Mouse (Mus musculus): ENCODE measurements around the gene H2al1b. TPM values are rescaled to one million over a fixed set of nuclear protein-coding genes. Genes with fewer than 3 reads are reported as not detected.
"Not testable (repeated sequence)": the region's sequence is repeated elsewhere in the genome, so short reads cannot be mapped to it uniquely, and the experiment has no call there.

H2al1b gene
- not detected in 2 replicates for polyA plus RNA-seq (2012; ENCODE audit: insufficient read depth, insufficient read length, missing spikeins)

DNA sequence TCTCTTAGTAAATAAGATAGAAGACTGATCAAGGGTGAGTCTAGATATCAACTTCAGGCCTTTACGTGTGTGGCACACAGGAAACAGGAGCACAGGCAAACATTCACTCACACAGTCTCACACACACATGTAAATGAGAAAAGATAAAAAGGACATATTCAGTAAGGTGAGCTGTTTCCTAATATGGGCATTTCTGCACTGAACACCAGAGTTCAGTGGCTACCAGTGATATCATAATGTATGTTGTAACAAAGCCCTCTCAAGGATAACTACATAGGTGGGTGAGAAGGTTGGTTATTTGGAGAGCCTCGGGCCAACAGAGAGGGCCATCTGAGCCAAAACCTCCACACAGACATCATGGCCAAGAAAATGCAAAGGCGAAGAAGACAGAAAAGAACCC is at the start of gene H2al1b:
Gene H2al1b (plus strand): TSS at position 301 of the 400 bp plus-strand sequence.
- H3K4me1 ChIP-seq (ENCODE audit: control insufficient read depth, insufficient read depth, low read length); H3K27ac ChIP-seq (ENCODE audit: insufficient read depth, low read depth, low read length); H3K4me3 ChIP-seq (ENCODE audit: insufficient read depth, low read length): not testable (repeated sequence)

DNA sequence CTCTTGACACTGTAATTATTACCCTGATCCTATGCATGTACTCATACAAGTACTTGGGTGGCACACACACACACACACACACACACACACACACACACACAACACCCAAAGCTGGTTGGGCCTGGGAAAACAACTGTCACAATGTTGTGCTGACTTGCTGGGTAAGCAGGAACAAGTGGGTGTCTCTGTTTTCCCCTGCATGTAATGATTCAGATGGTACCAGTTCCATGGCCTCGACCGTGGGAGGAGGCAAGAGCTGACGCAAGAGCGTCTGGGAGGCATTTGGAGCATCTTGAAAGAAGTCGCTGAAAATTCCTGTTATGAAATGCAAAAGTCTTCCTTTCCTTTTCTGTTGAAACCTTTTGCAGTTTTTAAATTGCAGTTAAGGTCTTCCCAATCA is 48.2 kb upstream of the H2al1b start:
- no peak overlapping the region for H3K4me3 ChIP-seq (ENCODE audit: insufficient read depth, low read length)
- H3K27ac ChIP-seq (ENCODE audit: insufficient read depth, low read depth, low read length) = no peak overlapping the region
- TF ChIP-seq CTCF (IDR thresholded peaks at IDR 0.05; ENCODE audit: low read depth, low read length) (no peak), POLR2A (IDR thresholded peaks at IDR 0.05; ENCODE audit: borderline replicate concordance, low read depth, low read length) (no peak)
- no peaks in the 10 kb centered on the region for H3K4me1 ChIP-seq (ENCODE audit: control insufficient read depth, insufficient read depth, low read length)

DNA sequence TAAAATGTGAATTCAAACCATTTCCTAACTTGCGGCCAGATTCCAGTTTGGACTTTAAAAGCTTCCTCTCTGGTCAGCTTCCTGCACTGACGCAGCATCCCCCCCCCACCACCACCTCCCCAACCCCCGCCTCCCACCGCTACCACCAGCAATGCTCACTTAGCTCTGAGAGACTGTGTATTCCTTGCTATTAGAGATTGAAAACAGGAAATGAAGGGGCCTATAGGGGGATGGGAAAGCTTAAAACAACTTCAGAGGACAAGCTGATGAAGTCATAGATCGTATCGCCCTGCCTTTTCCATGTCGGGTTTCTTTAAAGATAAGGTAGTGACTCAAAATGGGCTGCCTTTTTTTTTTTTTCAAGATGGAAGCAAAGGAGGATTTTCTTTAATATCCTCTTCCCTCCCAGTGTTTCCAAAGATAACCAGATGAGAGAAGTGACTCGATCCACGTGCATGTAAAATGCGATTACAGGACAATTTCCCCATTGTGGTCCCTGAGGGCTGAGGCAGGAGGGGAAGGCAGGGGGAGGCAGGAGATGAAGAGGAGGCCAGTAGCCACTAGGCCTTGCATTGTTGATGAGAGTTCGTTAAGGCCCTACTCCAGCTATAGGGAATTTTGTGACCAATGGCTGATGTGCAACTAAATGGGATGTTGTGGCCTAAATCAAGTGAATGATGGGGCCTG is 47.6 kb upstream of the H2al1b start:
- no peaks in the 10 kb centered on the region for H3K4me1 ChIP-seq (ENCODE audit: control insufficient read depth, insufficient read depth, low read length)
- H3K27ac ChIP-seq (ENCODE audit: insufficient read depth, low read depth, low read length) = no peak overlapping the region
- H3K4me3 ChIP-seq (ENCODE audit: insufficient read depth, low read length) = no peak overlapping the region
- TF ChIP-seq CTCF (IDR thresholded peaks at IDR 0.05; ENCODE audit: low read depth, low read length) = no peak
- TF ChIP-seq POLR2A (IDR thresholded peaks at IDR 0.05; ENCODE audit: borderline replicate concordance, low read depth, low read length) = no peak

DNA sequence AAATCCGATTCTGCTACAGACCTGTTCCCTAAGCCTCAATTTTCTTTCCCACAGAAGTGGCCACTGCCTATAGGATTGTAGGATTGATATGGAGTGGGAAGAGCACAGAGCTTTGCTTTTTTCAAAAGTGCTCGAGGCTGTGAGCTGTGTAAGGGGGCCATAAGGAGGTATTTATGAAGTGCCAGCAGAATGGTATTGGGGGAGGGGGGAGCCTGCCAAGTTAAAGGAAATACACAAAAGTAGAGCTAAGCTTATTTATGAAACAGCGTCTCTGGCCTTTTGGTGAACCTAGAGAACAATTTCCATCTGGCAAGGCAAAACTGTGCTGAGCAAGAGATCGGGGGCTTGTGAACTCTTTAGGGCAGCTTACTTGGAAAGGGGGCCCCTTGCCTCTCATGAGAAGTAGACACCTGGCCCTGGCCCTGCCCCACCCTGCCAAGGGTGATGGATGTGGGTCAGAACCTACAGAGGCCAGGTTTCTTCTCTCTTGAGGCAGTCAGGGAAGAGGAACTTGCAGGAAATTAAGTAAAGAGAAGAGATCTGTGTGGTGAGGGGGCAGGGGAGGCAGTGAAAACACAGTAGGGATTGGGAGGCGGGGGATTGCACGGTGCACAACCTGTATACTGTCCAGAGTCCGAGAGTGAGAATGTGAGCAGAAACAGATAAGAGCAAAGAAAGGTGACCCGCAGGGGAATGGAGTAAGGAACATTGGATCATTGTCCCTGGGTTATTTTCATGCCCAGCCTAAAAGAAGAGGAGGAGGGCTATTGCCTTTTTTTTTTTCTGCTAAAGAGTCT is 46.5 kb upstream of the H2al1b start:
- Histone ChIP-seq H3K4me1 (ENCODE audit: control insufficient read depth, insufficient read depth, low read length) (no peaks in the 10 kb centered on the region), H3K4me3 (ENCODE audit: insufficient read depth, low read length) (no peak overlapping the region), H3K27ac (ENCODE audit: insufficient read depth, low read depth, low read length) (no peak overlapping the region)
- TF ChIP-seq POLR2A (IDR thresholded peaks at IDR 0.05; ENCODE audit: borderline replicate concordance, low read depth, low read length) (no peak), CTCF (IDR thresholded peaks at IDR 0.05; ENCODE audit: low read depth, low read length) (no peak)

DNA sequence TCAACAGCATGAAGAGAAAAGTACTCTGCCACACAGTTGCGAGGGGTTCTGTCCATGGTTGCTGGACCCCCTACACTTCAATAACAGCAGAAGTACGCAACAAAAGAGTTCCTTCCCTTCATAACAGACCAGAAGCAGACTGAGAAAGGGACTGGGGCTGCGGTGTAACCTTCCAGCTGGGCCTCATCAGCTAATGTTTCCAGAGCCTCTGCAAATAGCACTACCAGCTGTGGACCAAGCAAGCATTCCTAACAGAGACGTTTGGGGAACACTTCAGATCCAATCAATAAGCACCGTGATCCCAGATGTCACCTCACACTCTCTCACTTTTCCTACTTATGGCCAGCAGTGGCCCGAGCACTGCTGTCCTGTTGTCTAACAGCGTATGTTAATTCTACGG is 37.3 kb upstream of the H2al1b start:
- Histone ChIP-seq H3K4me1 (ENCODE audit: control insufficient read depth, insufficient read depth, low read length) (no peaks in the 10 kb centered on the region), H3K27ac (ENCODE audit: insufficient read depth, low read depth, low read length) (no peak overlapping the region), H3K4me3 (ENCODE audit: insufficient read depth, low read length) (no peak overlapping the region)
- no peak for TF ChIP-seq POLR2A (IDR thresholded peaks at IDR 0.05; ENCODE audit: borderline replicate concordance, low read depth, low read length)
- TF ChIP-seq CTCF (IDR thresholded peaks at IDR 0.05; ENCODE audit: low read depth, low read length) = no peak

DNA sequence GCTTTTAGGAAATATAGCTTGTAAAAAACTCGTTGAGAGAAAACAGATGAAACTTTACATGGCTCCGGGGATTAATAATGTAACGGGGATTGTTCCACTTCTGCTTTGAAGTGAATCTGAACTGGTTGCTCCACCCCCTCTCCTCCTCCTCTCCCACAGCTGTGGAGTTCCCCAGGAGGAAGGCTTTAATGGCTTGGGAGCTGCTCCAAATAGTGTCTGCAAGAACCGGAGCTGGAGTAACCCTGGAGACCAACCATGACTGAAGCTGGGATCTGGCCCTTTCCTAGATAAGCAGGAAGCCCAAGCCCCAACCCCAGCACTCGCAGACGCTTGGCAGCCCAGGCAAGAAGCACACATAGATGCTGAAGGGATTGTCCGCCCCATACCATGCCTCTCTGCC is 34.4 kb upstream of the H2al1b start:
- no peak overlapping the region for H3K4me3 ChIP-seq (ENCODE audit: insufficient read depth, low read length)
- TF ChIP-seq CTCF (IDR thresholded peaks at IDR 0.05; ENCODE audit: low read depth, low read length) (no peak), POLR2A (IDR thresholded peaks at IDR 0.05; ENCODE audit: borderline replicate concordance, low read depth, low read length) (no peak)

DNA sequence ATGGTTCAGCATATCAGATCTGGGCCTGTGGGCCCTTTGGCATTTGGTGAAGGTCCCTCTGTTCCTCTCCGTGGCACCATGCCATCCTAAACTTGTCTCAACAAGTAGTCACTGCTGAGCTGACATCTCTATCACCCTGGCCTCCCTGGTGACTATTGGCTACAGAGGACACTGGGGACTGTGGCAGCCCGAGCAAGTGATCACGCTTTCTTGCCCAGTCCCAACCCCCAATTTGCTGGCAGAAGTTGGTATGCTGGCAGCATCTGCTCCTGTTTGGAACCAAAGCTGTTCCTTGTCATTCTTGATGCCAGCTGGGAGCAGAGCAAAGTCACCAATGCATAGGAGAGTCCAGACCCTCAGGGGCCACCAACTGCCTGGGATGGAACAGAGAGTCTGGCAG is 33.2 kb upstream of the H2al1b start:
- Histone ChIP-seq H3K4me1 (ENCODE audit: control insufficient read depth, insufficient read depth, low read length) (no peaks in the 10 kb centered on the region), H3K4me3 (ENCODE audit: insufficient read depth, low read length) (no peak overlapping the region), H3K27ac (ENCODE audit: insufficient read depth, low read depth, low read length) (no peak overlapping the region)
- TF ChIP-seq CTCF (IDR thresholded peaks at IDR 0.05; ENCODE audit: low read depth, low read length) = no peak
- no peak for TF ChIP-seq POLR2A (IDR thresholded peaks at IDR 0.05; ENCODE audit: borderline replicate concordance, low read depth, low read length)

More for the DNA sequence above, 34.4 kb upstream of the H2al1b start:
- Histone ChIP-seq H3K4me1 (ENCODE audit: control insufficient read depth, insufficient read depth, low read length) (no peaks in the 10 kb centered on the region), H3K27ac (ENCODE audit: insufficient read depth, low read depth, low read length) (no peak overlapping the region)

DNA sequence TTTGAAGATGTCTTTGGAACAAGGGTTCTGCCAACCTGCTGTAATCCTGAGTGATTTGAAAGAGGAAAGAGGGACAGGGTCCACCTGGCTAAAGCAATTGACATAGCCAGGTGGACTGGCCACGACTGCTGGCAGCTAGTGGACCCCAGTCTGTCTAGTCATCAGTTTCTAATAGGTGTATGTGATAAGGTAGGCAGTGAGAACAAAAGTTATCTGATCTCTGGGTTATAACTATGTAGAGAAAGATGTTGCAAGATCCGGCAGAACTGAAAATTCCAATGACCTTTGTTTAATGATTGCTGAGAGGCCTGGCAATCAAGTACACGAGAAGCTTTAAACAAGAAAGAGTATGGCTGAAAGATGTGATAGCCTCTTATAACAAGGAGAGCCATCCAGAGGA is 29.0 kb upstream of the H2al1b start:
- no peak overlapping the region for H3K27ac ChIP-seq (ENCODE audit: insufficient read depth, low read depth, low read length)
- H3K4me3 ChIP-seq (ENCODE audit: insufficient read depth, low read length) = no peak overlapping the region
- no peak for TF ChIP-seq CTCF (IDR thresholded peaks at IDR 0.05; ENCODE audit: low read depth, low read length)
- TF ChIP-seq POLR2A (IDR thresholded peaks at IDR 0.05; ENCODE audit: borderline replicate concordance, low read depth, low read length) = no peak

DNA sequence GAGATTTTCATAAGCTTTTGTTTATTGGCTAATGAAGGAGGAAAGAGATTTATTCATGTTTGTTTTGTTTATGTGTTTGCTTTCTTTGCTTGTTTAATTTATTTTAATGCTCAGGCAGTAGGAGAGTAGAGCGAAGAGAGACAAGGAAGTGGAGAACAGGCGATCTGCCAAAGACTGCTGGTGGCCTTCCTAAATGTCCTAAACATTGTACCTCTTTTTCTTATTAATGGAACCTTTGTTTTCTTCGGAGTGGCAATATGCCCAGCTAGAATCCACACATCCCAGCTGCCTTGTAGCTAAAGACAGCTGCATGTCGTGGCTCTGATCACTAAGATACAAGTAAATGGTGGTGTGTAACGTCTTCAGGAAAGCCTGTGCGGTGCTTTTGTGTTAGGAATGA is 25.1 kb upstream of the H2al1b start:
- Histone ChIP-seq H3K4me1 (ENCODE audit: control insufficient read depth, insufficient read depth, low read length) (no peaks in the 10 kb centered on the region), H3K27ac (ENCODE audit: insufficient read depth, low read depth, low read length) (no peak overlapping the region), H3K4me3 (ENCODE audit: insufficient read depth, low read length) (no peak overlapping the region)
- no peak for TF ChIP-seq POLR2A (IDR thresholded peaks at IDR 0.05; ENCODE audit: borderline replicate concordance, low read depth, low read length)
- no peak for TF ChIP-seq CTCF (IDR thresholded peaks at IDR 0.05; ENCODE audit: low read depth, low read length)

More for the DNA sequence above, 29.0 kb upstream of the H2al1b start:
- no peaks in the 10 kb centered on the region for H3K4me1 ChIP-seq (ENCODE audit: control insufficient read depth, insufficient read depth, low read length)

DNA sequence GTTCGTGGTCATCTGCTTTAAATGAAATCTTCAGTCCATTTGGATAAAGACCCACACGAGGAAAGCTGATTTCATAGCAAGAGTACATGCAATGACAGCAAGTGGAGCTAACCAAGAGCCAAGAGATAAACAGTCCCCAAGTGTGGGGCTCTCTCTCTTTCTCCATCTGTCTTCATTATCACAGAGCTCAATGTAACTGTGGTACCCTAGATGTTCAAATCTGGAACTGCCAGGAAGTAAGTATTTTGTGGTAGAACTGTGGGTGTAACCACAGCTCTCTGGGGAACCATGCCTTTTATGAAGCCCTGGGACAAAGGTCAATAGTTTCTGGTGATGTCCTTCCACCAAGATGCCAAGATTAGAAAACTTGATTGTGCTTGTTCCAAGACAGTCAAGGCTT is 21.5 kb upstream of the H2al1b start:
- no peaks in the 10 kb centered on the region for H3K4me1 ChIP-seq (ENCODE audit: control insufficient read depth, insufficient read depth, low read length)
- TF ChIP-seq POLR2A (IDR thresholded peaks at IDR 0.05; ENCODE audit: borderline replicate concordance, low read depth, low read length) (no peak), CTCF (IDR thresholded peaks at IDR 0.05; ENCODE audit: low read depth, low read length) (no peak)
- no peak overlapping the region for H3K27ac ChIP-seq (ENCODE audit: insufficient read depth, low read depth, low read length)
- H3K4me3 ChIP-seq (ENCODE audit: insufficient read depth, low read length) = no peak overlapping the region
